Mouse (Mus musculus): ENCODE results near the gene Coq8b. TPM values are rescaled to one million over a fixed set of nuclear protein-coding genes. Genes with fewer than 3 reads are reported as not detected.
A peak's percentile ranks its signal among the peaks of the same experiment; 100 is the strongest.

The Coq8b gene
- total RNA-seq, 2 experiments from 2014 or later = 2.9 to 3.5 TPM

GRCm38 (mm10) chr7:27260856-27261255 is 28.0 kb downstream of the Coq8b start:
- ATAC-seq (replicated peaks; ENCODE audit: low FRiP score, poor library complexity, severe bottlenecking) = no peak

- no peak for ATAC-seq (replicated peaks; ENCODE audit: low FRiP score, poor library complexity, severe bottlenecking)
These were observed 29.1 kb downstream of the Coq8b start for GRCm38 (mm10) chr7:27261888-27262287.

GRCm38 (mm10) chr7:27264761-27265160 is 31.9 kb downstream of the Coq8b start:
- no peak for ATAC-seq (replicated peaks; ENCODE audit: low FRiP score, poor library complexity, severe bottlenecking)

- no peak for ATAC-seq (replicated peaks; ENCODE audit: low FRiP score, poor library complexity, severe bottlenecking)
These were observed 33.8 kb downstream of the Coq8b start for GRCm38 (mm10) chr7:27266515-27267128.

- ATAC-seq (replicated peaks; ENCODE audit: low FRiP score, poor library complexity, severe bottlenecking) = no peak
These were observed 38.6 kb downstream of the Coq8b start for GRCm38 (mm10) chr7:27271423-27271822.

- no peak for ATAC-seq (replicated peaks; ENCODE audit: low FRiP score, poor library complexity, severe bottlenecking)
These were observed 41.0 kb downstream of the Coq8b start for GRCm38 (mm10) chr7:27273739-27274351.

GRCm38 (mm10) chr7:27274916-27275315 is 42.1 kb downstream of the Coq8b start:
- no peak for ATAC-seq (replicated peaks; ENCODE audit: low FRiP score, poor library complexity, severe bottlenecking)

GRCm38 (mm10) chr7:27276021-27276420 is 43.2 kb downstream of the Coq8b start:
- no peak for ATAC-seq (replicated peaks; ENCODE audit: low FRiP score, poor library complexity, severe bottlenecking)

- ATAC-seq (replicated peaks; ENCODE audit: low FRiP score, poor library complexity, severe bottlenecking) = no peak
These were observed 44.4 kb downstream of the Coq8b start for GRCm38 (mm10) chr7:27277191-27277590.

- no peak for ATAC-seq (replicated peaks; ENCODE audit: low FRiP score, poor library complexity, severe bottlenecking)
These were observed 48.9 kb downstream of the Coq8b start for GRCm38 (mm10) chr7:27281717-27282116.

- ATAC-seq (replicated peaks; ENCODE audit: low FRiP score, poor library complexity, severe bottlenecking) = no peak
These were observed 49.4 kb downstream of the Coq8b start for GRCm38 (mm10) chr7:27282225-27282624.

- ATAC-seq (replicated peaks; ENCODE audit: low FRiP score, poor library complexity, severe bottlenecking) = peak; percentile 63; the same call in 1 of the 2 replicates
These were observed 52.3 kb downstream of the Coq8b start for GRCm38 (mm10) chr7:27284865-27285697.

GRCm38 (mm10) chr7:27285698-27286066 is 52.9 kb downstream of the Coq8b start:
- 0 out of 2 replicates have a peak, but pooled peaks have one; percentile 60 for ATAC-seq (replicated peaks; ENCODE audit: low FRiP score, poor library complexity, severe bottlenecking)

GRCm38 (mm10) chr7:27288732-27289131 is 55.9 kb downstream of the Coq8b start:
- ATAC-seq (replicated peaks; ENCODE audit: low FRiP score, poor library complexity, severe bottlenecking) = no peak

GRCm38 (mm10) chr7:27290555-27290954 is 57.7 kb downstream of the Coq8b start:
- ATAC-seq (replicated peaks; ENCODE audit: low FRiP score, poor library complexity, severe bottlenecking) = no peak

- no peak for ATAC-seq (replicated peaks; ENCODE audit: low FRiP score, poor library complexity, severe bottlenecking)
These were observed 59.1 kb downstream of the Coq8b start for GRCm38 (mm10) chr7:27291795-27292466.

GRCm38 (mm10) chr7:27295956-27296355 is 63.1 kb downstream of the Coq8b start:
- ATAC-seq (replicated peaks; ENCODE audit: low FRiP score, poor library complexity, severe bottlenecking) = no peak

- no peak for ATAC-seq (replicated peaks; ENCODE audit: low FRiP score, poor library complexity, severe bottlenecking)
These were observed 63.7 kb downstream of the Coq8b start for GRCm38 (mm10) chr7:27296518-27296917.

GRCm38 (mm10) chr7:27298033-27298610 is 65.3 kb downstream of the Coq8b start:
- no peak for ATAC-seq (replicated peaks; ENCODE audit: low FRiP score, poor library complexity, severe bottlenecking)

GRCm38 (mm10) chr7:27298816-27299215 is 66.0 kb downstream of the Coq8b start:
- no peak for ATAC-seq (replicated peaks; ENCODE audit: low FRiP score, poor library complexity, severe bottlenecking)

All from erythroblast, adult 5-6 weeks (primary cell).